Mouse (Mus musculus) myocyte (in vitro differentiated cells): ENCODE data around the gene Hydin. TPM values are rescaled to one million over a fixed set of nuclear protein-coding genes. Genes with fewer than 3 reads are reported as not detected.

Experiments
- H3K27me3 ChIP-seq: one replicate; pipeline ENCODE4 v1.6.1; 2011; ENCODE audit not compliant: control insufficient read depth, insufficient read depth, insufficient read length
- H3K36me3 ChIP-seq: one replicate; pipeline ENCODE4 v1.6.1; 2011; ENCODE audit not compliant: control insufficient read depth, insufficient read depth
- H3K4me2 ChIP-seq: one replicate; pipeline ENCODE4 v1.6.1; 2011; ENCODE audit warnings: low read depth, control low read depth
- H3K4me3 ChIP-seq: one replicate; pipeline ENCODE4 v1.5.1; 2011; ENCODE audit warnings: mild to moderate bottlenecking, control low read depth, moderate library complexity
- H3K79me2 ChIP-seq: one replicate; pipeline ENCODE4 v1.6.1; 2011; ENCODE audit not compliant: control insufficient read depth, insufficient read depth
- H3ac ChIP-seq: one replicate; pipeline ENCODE4 v1.6.1; 2011; ENCODE audit not compliant: control insufficient read depth, insufficient read length
- CEBPB ChIP-seq: IDR thresholded peaks from 2 replicates; pipeline ENCODE4 v1.6.1; 2011; ENCODE audit warnings: mild to moderate bottlenecking, moderate library complexity; ENCODE audit not compliant: poor library complexity, insufficient read depth, severe bottlenecking
- E2F4 ChIP-seq: IDR thresholded peaks from one replicate; pipeline ENCODE4 v1.6.1; 2011; ENCODE audit warnings: mild to moderate bottlenecking, control low read depth, moderate library complexity; ENCODE audit not compliant: insufficient read depth
- MAX ChIP-seq: IDR thresholded peaks from one replicate; pipeline ENCODE4 v1.6.1; 2011; ENCODE audit warnings: low read depth, mild to moderate bottlenecking, control low read depth
- MYOD1 ChIP-seq, 3 experiments: IDR thresholded peaks; one replicate each; pipeline ENCODE4 v1.6.1; 2011; ENCODE audit warnings: control low read depth in 2 of 3, low read depth in 2 of 3, mild to moderate bottlenecking in 2 of 3, moderate library complexity in 1 of 3; ENCODE audit not compliant: insufficient read length in 2 of 3, control insufficient read depth in 1 of 3
- MYOG ChIP-seq, 3 experiments: IDR thresholded peaks; one replicate each; pipeline ENCODE4 v1.6.1; 2011; ENCODE audit warnings: control low read depth in 2 of 3, low read depth in 2 of 3, mild to moderate bottlenecking in 2 of 3; ENCODE audit not compliant: insufficient read length in 2 of 3, control insufficient read depth in 1 of 3, insufficient read depth in 1 of 3
- POLR2A ChIP-seq: IDR thresholded peaks from one replicate; pipeline ENCODE4 v1.6.1; 2011; ENCODE audit warnings: low read depth, mild to moderate bottlenecking, control low read depth, moderate library complexity; ENCODE audit not compliant: insufficient read length
- POLR2AphosphoS2 ChIP-seq: IDR thresholded peaks from one replicate; pipeline ENCODE4 v1.6.1; 2011; ENCODE audit warnings: low read depth, control low read depth; ENCODE audit not compliant: insufficient read length
- REST ChIP-seq: IDR thresholded peaks from one replicate; pipeline ENCODE4 v1.6.1; 2011; ENCODE audit warnings: mild to moderate bottlenecking, control low read depth, moderate library complexity; ENCODE audit not compliant: insufficient read depth, insufficient read length
- SRF ChIP-seq: IDR thresholded peaks from one replicate; pipeline ENCODE4 v1.6.1; 2011; ENCODE audit warnings: low read depth; ENCODE audit not compliant: control insufficient read depth, insufficient read length
- TCF12 ChIP-seq: IDR thresholded peaks from one replicate; pipeline ENCODE4 v1.6.1; 2011; ENCODE audit warnings: mild to moderate bottlenecking, control low read depth; ENCODE audit not compliant: poor library complexity, insufficient read depth, severe bottlenecking
- TCF3 ChIP-seq: IDR thresholded peaks from one replicate; pipeline ENCODE4 v1.6.1; 2011; ENCODE audit warnings: low read depth, control low read depth; ENCODE audit not compliant: insufficient read length
- USF1 ChIP-seq: IDR thresholded peaks from one replicate; pipeline ENCODE4 v1.6.1; 2011; ENCODE audit warnings: low read depth, mild to moderate bottlenecking, control low read depth, moderate library complexity
- polyA plus RNA-seq: library from polyadenylated mRNA; unstranded; fragments of >200 nt; fragmentation: generic; extraction: Trizol; gene quantifications from one replicate; pipeline ENCODE4 v1.2.1, GENCODE M21; 2012; ENCODE audit warnings: missing spikeins

Gene Hydin
- polyA plus RNA-seq, 1 experiment, result 0.01 TPM

GRCm38 (mm10) chr8:110265796-110266305 is 926 bp upstream of the Hydin start:
- Histone ChIP-seq H3K4me2 (no peak overlapping the region), H3K4me3 (no peak overlapping the region), H3K36me3 (no peaks in the 10 kb centered on the region), H3ac (no peak overlapping the region), H3K79me2 (no peaks in the 10 kb centered on the region), H3K27me3 (peaks cover 4% of the 10 kb centered on the region)
- TF ChIP-seq MYOD1 (IDR thresholded peaks at IDR 0.05; ENCODE audit: control insufficient read depth in 1 of 3, insufficient read length in 2 of 3, low read depth in 2 of 3), result no peak
- no peak for TF ChIP-seq TCF3
- no peak for TF ChIP-seq USF1
- no peak for TF ChIP-seq MAX
- no peak for TF ChIP-seq MYOG (IDR thresholded peaks at IDR 0.05; ENCODE audit: control insufficient read depth in 1 of 3, insufficient read depth in 1 of 3, insufficient read length in 2 of 3, low read depth in 2 of 3)
- no peak for TF ChIP-seq POLR2AphosphoS2
- TF ChIP-seq REST, result no peak
- no peak for TF ChIP-seq E2F4
- TF ChIP-seq CEBPB, result no peak
- no peak for TF ChIP-seq SRF
- no peak for TF ChIP-seq POLR2A
- no peak for TF ChIP-seq TCF12

- no peaks in the 10 kb centered on the region for H3K36me3 ChIP-seq
- no peak overlapping the region for H3K4me3 ChIP-seq
- no peak overlapping the region for H3K4me2 ChIP-seq
- no peaks in the 10 kb centered on the region for H3K79me2 ChIP-seq
- TF ChIP-seq REST (no peak), MAX (no peak), POLR2AphosphoS2 (no peak), SRF (no peak), CEBPB (no peak), MYOD1 (IDR thresholded peaks at IDR 0.05; ENCODE audit: control insufficient read depth in 1 of 3, insufficient read length in 2 of 3, low read depth in 2 of 3) (no peak), USF1 (no peak), POLR2A (no peak), TCF12 (no peak), TCF3 (no peak), E2F4 (no peak), MYOG (IDR thresholded peaks at IDR 0.05; ENCODE audit: control insufficient read depth in 1 of 3, insufficient read depth in 1 of 3, insufficient read length in 2 of 3, low read depth in 2 of 3) (no peak)
- no peak overlapping the region for H3ac ChIP-seq
- peaks cover 4% of the 10 kb centered on the region for H3K27me3 ChIP-seq
Measured at GRCm38 (mm10) chr8:110267268-110267667, 491 bp downstream of the Hydin start.

- TF ChIP-seq REST, result no peak
- no peak for TF ChIP-seq MYOD1 (IDR thresholded peaks at IDR 0.05; ENCODE audit: control insufficient read depth in 1 of 3, insufficient read length in 2 of 3, low read depth in 2 of 3)
- TF ChIP-seq USF1, result no peak
- TF ChIP-seq MYOG (IDR thresholded peaks at IDR 0.05; ENCODE audit: control insufficient read depth in 1 of 3, insufficient read depth in 1 of 3, insufficient read length in 2 of 3, low read depth in 2 of 3), result no peak
- no peak for TF ChIP-seq E2F4
- TF ChIP-seq POLR2AphosphoS2, result no peak
- no peak for TF ChIP-seq MAX
- TF ChIP-seq TCF12, result no peak
- TF ChIP-seq TCF3, result no peak
- no peak for TF ChIP-seq CEBPB
- no peak for TF ChIP-seq SRF
- TF ChIP-seq POLR2A, result no peak
Measured at GRCm38 (mm10) chr8:110270659-110271058, 3.9 kb downstream of the Hydin start.

GRCm38 (mm10) chr8:110273394-110273793 is 6.6 kb downstream of the Hydin start:
- TF ChIP-seq REST, result no peak
- TF ChIP-seq E2F4, result no peak
- TF ChIP-seq TCF3, result no peak
- TF ChIP-seq POLR2AphosphoS2, result no peak
- TF ChIP-seq MYOD1 (IDR thresholded peaks at IDR 0.05; ENCODE audit: control insufficient read depth in 1 of 3, insufficient read length in 2 of 3, low read depth in 2 of 3), result no peak
- no peak for TF ChIP-seq SRF
- TF ChIP-seq TCF12, result no peak
- no peak for TF ChIP-seq CEBPB
- no peak for TF ChIP-seq POLR2A
- no peak for TF ChIP-seq USF1
- TF ChIP-seq MYOG (IDR thresholded peaks at IDR 0.05; ENCODE audit: control insufficient read depth in 1 of 3, insufficient read depth in 1 of 3, insufficient read length in 2 of 3, low read depth in 2 of 3), result no peak
- Histone ChIP-seq H3K4me2 (no peak overlapping the region), H3K4me3 (no peak overlapping the region), H3K27me3 (peaks cover 17% of the 10 kb centered on the region), H3ac (no peak overlapping the region), H3K36me3 (no peaks in the 10 kb centered on the region), H3K79me2 (no peaks in the 10 kb centered on the region)

More at GRCm38 (mm10) chr8:110270659-110271058, 3.9 kb downstream of the Hydin start:
- Histone ChIP-seq H3K27me3 (peaks cover 13% of the 10 kb centered on the region), H3ac (no peak overlapping the region), H3K4me2 (no peak overlapping the region), H3K79me2 (no peaks in the 10 kb centered on the region), H3K36me3 (no peaks in the 10 kb centered on the region), H3K4me3 (no peak overlapping the region)
